In genomic region chr1:143192167-143192793, GRCm38 (mm10) we compare ENCODE assay signal across 17 mouse cellular contexts.
"Had no signal": no experiment of that assay in that cellular context is flagged by ENCODE, and none has a peak within 500 bp of the region (broad histone marks: within the 10 kb centered on the region; RNA-seq: fewer than 3 reads in every experiment).

No protein-coding gene starts in this region.

- ATAC-seq: inflammation-experienced regulatory T-cells, adult 6 months; intestine, embryonic 15.5 days; intestine, postnatal 0 days; liver, embryonic 12.5 days had no signal

- DNase-seq: gastrocnemius, adult 2 months; gastrocnemius, postnatal 10 days; gastrocnemius, postnatal 25 days; heart, adult 18-20 months; heart, postnatal 10 days; heart, postnatal 4 days; kidney, adult 18-20 months; kidney, adult 8-10 months; kidney, postnatal 10 days; kidney, postnatal 25 days; layer of hippocampus, adult 9-11 months; layer of hippocampus, postnatal 36 days; left cerebral cortex, postnatal 4 days had no signal
